Mouse (Mus musculus): ENCODE data around the gene Acan. TPM values are rescaled to one million over a fixed set of nuclear protein-coding genes. Genes with fewer than 3 reads are reported as not detected.

Gene Acan
- polyA plus RNA-seq (2014; fragmentation: Nextera tagmentation; extraction: Ambion mirVana) = 0.36 and 1.1 TPM in 2 replicates

DNA sequence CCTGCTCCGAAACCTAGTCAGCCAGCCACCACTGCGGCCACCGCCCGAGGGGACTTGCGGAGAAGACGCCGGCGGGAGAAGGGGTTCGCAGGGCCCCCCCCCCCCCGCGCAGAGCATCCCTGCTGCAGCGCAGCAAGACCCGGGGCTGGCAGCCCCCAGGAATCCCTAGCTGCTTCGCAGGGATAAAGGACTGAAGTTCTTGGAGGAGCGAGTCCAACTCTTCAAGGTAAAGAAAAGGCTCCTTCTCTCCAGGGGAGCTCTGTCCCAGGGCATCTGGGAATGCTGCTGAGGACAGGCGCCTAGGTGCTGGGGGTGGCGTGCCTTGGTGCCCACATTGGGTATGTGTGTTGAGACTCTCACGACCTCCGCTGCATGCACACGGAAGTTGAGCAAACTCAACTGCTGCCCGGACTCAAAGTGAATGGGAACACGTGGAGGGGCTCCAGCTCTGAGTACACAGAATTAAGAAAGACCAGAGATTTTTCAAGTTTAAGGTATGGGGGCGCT is at the start of gene Acan:
Gene Acan (plus strand): TSS at position 101 of the 507 bp plus-strand sequence.
- 1% methylated on average over 21 of the region's 23 CpGs for WGBS
- H3K27me3 ChIP-seq (ENCODE audit: control insufficient read depth, insufficient read depth, low read length) = peaks cover 48% of the 10 kb centered on the region
- H3K4me2 ChIP-seq (replicated peaks; ENCODE audit: low read depth, low read length) = peak within 1 kb of the TSS; percentile 89
- H3K9ac ChIP-seq (replicated peaks; ENCODE audit: low read depth, low read length) = no peak within 1 kb of the TSS; the same call in 1 of the 2 replicates
- no peak for ATAC-seq (ENCODE audit: insufficient number of reproducible peaks, insufficient read depth, low FRiP score, low read depth)
- H3K4me3 ChIP-seq (ENCODE audit: low read depth, low read length) = peak within 1 kb of the TSS; percentile 42
- H3K9me3 ChIP-seq (ENCODE audit: control insufficient read depth, low read depth, low read length) = no peaks in the 10 kb centered on the region
- H3K27ac ChIP-seq (ENCODE audit: low read length) = no peak within 1 kb of the TSS
- peaks cover 4% of the 10 kb centered on the region; the same call in 1 of the 2 replicates for H3K4me1 ChIP-seq (ENCODE audit: control insufficient read depth, insufficient read depth, low read length)
- H3K36me3 ChIP-seq (ENCODE audit: control insufficient read depth, insufficient read depth, low read length) = no peaks in the 10 kb centered on the region

DNA sequence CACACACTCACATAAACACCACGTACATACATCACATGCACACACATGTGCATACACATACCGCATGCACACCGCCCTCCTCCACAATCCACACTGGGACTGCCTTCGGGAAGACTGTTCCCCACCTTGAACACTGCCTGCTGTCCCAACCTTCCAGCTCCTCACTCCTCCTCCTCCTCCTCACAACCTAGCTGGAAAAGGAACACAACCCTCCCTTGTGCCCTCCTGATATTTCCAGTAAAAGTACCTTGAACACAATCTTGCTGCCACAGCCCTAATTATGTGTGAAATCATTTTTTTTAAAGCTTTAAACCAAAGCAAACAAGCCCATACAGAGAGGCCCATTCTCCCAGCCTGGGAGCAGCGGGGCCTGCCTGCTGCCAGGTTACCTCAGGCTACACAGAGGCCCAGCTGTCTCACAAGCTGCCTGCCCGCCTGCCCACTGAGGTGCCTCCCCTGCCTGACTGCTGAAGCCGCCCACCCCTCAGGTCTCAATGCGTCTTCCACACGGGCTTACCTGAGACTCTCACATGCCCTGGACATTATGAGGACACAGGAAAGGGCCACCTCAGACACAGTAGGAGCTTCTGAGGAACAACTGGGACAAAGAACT is 31.9 kb upstream of the Acan start:
- Histone ChIP-seq H3K36me3 (ENCODE audit: control insufficient read depth, insufficient read depth, low read length) (no peaks in the 10 kb centered on the region), H3K4me3 (ENCODE audit: low read depth, low read length) (no peak overlapping the region), H3K27me3 (ENCODE audit: control insufficient read depth, insufficient read depth, low read length) (no peaks in the 10 kb centered on the region), H3K27ac (ENCODE audit: low read length) (no peak overlapping the region; the same call in 1 of the 2 replicates), H3K9ac (replicated peaks; ENCODE audit: low read depth, low read length) (no peak overlapping the region), H3K9me3 (ENCODE audit: control insufficient read depth, low read depth, low read length) (no peaks in the 10 kb centered on the region), H3K4me1 (ENCODE audit: control insufficient read depth, insufficient read depth, low read length) (no peaks in the 10 kb centered on the region), H3K4me2 (replicated peaks; ENCODE audit: low read depth, low read length) (no peak overlapping the region)
- ATAC-seq (ENCODE audit: insufficient number of reproducible peaks, insufficient read depth, low FRiP score, low read depth) = peak; percentile 46; the same call in 1 of the 2 replicates
- WGBS = 63% methylated on average over 9 of the region's 9 CpGs

DNA sequence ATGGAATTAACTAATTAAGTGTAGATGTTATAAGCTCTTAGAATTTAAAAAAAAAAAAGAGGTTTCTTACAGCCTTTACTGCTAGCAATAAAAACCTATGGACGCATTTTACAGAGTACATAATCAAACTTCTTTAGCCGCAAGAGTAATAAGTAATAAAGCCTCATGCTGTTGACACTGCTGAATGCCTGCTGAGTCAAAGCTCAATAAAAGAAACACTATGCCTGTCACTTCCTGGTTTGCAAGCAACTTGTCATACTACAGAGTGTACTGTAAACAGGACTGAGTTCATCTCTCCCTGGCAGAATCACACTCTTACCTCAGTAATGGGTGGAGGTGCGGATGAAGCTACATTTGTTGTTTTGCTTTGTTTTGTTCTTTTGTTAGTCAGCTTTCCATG is 24.1 kb upstream of the Acan start:
- ATAC-seq (ENCODE audit: insufficient number of reproducible peaks, insufficient read depth, low FRiP score, low read depth) = no peak
- Histone ChIP-seq H3K4me1 (ENCODE audit: control insufficient read depth, insufficient read depth, low read length) (no peaks in the 10 kb centered on the region), H3K27ac (ENCODE audit: low read length) (no peak overlapping the region), H3K4me3 (ENCODE audit: low read depth, low read length) (no peak overlapping the region), H3K9me3 (ENCODE audit: control insufficient read depth, low read depth, low read length) (no peaks in the 10 kb centered on the region), H3K4me2 (replicated peaks; ENCODE audit: low read depth, low read length) (no peak overlapping the region), H3K27me3 (ENCODE audit: control insufficient read depth, insufficient read depth, low read length) (no peaks in the 10 kb centered on the region), H3K9ac (replicated peaks; ENCODE audit: low read depth, low read length) (no peak overlapping the region), H3K36me3 (ENCODE audit: control insufficient read depth, insufficient read depth, low read length) (no peaks in the 10 kb centered on the region)
- 92% methylated on average over 3 of the region's 3 CpGs for WGBS

DNA sequence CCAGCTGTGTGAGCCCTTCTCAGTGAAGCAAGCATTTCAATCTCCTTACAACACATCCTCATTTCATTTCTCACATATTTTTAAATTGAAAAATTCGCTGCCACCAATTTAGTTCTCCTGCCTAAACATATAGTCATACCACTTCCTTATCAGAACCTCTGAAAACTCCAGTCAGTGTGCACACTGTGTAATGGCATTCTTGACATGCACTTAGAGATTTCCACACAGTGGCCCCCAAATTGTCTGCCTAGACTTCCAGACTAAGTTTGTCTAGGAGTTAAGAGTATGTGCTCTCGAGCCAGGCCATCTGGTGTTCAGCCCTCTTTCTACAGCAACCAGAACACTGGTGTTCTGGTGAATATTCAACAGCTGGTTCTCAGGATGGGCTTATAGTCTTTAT is 19.5 kb upstream of the Acan start:
- 57% methylated on average over 2 of the region's 2 CpGs for WGBS
- Histone ChIP-seq H3K4me2 (replicated peaks; ENCODE audit: low read depth, low read length) (no peak overlapping the region), H3K9ac (replicated peaks; ENCODE audit: low read depth, low read length) (no peak overlapping the region), H3K4me1 (ENCODE audit: control insufficient read depth, insufficient read depth, low read length) (no peaks in the 10 kb centered on the region), H3K27ac (ENCODE audit: low read length) (no peak overlapping the region), H3K9me3 (ENCODE audit: control insufficient read depth, low read depth, low read length) (no peaks in the 10 kb centered on the region), H3K36me3 (ENCODE audit: control insufficient read depth, insufficient read depth, low read length) (no peaks in the 10 kb centered on the region), H3K27me3 (ENCODE audit: control insufficient read depth, insufficient read depth, low read length) (no peaks in the 10 kb centered on the region), H3K4me3 (ENCODE audit: low read depth, low read length) (no peak overlapping the region)
- no peak for ATAC-seq (ENCODE audit: insufficient number of reproducible peaks, insufficient read depth, low FRiP score, low read depth)

DNA sequence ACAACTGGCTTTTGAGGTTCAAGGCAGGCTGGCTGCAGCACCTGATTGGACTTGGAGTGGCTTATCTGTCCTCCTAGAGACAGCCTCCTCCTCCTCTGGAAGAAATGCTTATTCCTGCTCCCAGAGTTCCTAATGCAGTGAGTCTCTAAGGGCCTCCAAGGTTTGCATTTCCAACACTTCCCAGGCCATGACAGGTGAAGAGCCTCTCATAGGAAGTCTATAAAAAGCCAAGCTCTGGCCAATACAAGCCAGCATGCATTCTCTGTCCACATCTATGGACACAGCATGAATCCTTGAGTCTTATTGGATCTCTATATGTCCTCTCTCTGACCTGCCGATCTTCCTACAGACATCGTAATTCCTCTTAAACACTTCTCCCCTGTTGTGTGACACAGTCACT is 18.8 kb upstream of the Acan start:
- no peak overlapping the region for H3K4me2 ChIP-seq (replicated peaks; ENCODE audit: low read depth, low read length)
- H3K4me1 ChIP-seq (ENCODE audit: control insufficient read depth, insufficient read depth, low read length) = no peaks in the 10 kb centered on the region
- no peaks in the 10 kb centered on the region for H3K9me3 ChIP-seq (ENCODE audit: control insufficient read depth, low read depth, low read length)
- H3K27me3 ChIP-seq (ENCODE audit: control insufficient read depth, insufficient read depth, low read length) = no peaks in the 10 kb centered on the region
- no peaks in the 10 kb centered on the region for H3K36me3 ChIP-seq (ENCODE audit: control insufficient read depth, insufficient read depth, low read length)
- H3K4me3 ChIP-seq (ENCODE audit: low read depth, low read length) = no peak overlapping the region
- H3K9ac ChIP-seq (replicated peaks; ENCODE audit: low read depth, low read length) = no peak overlapping the region
- 93% methylated on average over 2 of the region's 2 CpGs for WGBS
- no peak for ATAC-seq (ENCODE audit: insufficient number of reproducible peaks, insufficient read depth, low FRiP score, low read depth)
- no peak overlapping the region for H3K27ac ChIP-seq (ENCODE audit: low read length)

DNA sequence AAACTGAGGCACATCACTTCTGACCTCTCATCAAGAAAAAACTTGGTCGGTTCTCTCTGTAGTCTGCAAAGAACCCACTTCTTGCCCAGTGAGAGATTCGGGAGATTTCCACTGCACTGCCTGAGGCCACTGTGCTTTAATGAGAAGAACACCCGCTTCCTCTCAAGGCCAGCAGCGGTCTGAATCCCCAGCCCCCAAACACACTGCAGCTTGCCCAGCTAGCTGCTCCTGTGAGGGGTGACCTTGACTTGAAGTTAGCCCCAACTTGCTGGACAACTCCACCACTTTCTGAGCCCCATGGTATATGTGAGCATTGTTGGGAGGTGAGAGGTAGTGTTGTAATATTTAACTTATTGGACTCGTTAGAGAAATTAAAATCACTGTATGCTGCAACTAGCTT is 1.2 kb upstream of the Acan start:
- no peaks in the 10 kb centered on the region for H3K36me3 ChIP-seq (ENCODE audit: control insufficient read depth, insufficient read depth, low read length)
- H3K4me2 ChIP-seq (replicated peaks; ENCODE audit: low read depth, low read length) = peak overlapping the region; percentile 89; the same call in 1 of the 2 replicates
- peaks cover 4% of the 10 kb centered on the region; the same call in 1 of the 2 replicates for H3K4me1 ChIP-seq (ENCODE audit: control insufficient read depth, insufficient read depth, low read length)
- H3K27ac ChIP-seq (ENCODE audit: low read length) = no peak overlapping the region
- no peak for ATAC-seq (ENCODE audit: insufficient number of reproducible peaks, insufficient read depth, low FRiP score, low read depth)
- H3K4me3 ChIP-seq (ENCODE audit: low read depth, low read length) = no peak overlapping the region
- H3K9ac ChIP-seq (replicated peaks; ENCODE audit: low read depth, low read length) = no peak overlapping the region
- no peaks in the 10 kb centered on the region for H3K9me3 ChIP-seq (ENCODE audit: control insufficient read depth, low read depth, low read length)
- WGBS = 20% methylated on average over 5 of the region's 5 CpGs
- H3K27me3 ChIP-seq (ENCODE audit: control insufficient read depth, insufficient read depth, low read length) = peaks cover 48% of the 10 kb centered on the region

DNA sequence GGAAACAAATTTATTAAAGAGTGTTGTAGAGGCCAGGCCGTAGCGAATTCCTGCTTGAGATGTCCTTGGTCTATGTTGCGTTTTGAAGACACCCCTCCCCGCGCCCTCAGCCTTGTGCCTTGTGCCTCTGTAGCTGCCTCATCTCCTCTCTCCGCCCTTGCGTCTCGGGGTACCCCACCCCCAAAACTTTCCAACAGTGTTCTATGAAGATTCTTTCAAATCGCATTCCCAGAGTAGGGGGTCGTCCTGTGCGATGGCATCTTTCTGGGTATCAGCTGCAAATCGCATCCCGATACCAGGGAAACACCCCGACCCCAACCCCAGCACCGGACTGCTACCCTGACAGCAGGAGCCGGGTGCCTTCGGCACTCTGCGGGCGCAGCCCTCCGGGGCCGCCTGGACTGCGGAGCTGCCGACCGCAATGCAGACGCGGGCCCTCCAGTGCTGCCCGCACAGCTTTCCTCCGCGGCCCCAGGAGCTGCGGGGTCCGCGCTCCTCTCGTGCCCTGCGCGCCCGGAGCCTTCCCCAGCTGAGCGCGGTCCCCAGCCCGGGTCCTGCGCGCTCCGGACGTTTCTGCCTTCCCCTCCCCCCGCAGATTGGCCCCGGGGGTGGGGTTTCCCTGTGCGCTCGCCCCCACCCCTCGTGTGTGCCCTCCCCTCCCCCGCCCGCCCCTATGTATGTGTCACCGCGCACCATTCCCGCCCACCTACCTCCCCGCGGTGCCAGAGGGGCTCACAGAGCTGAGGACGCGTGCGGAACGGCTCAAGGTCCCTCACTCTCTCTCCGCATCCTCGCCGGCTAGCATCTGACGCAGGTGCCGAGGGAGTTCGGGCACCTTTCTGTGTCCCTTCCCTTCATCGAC is 531 bp upstream of the Acan start:
- no peaks in the 10 kb centered on the region for H3K9me3 ChIP-seq (ENCODE audit: control insufficient read depth, low read depth, low read length)
- ATAC-seq (ENCODE audit: insufficient number of reproducible peaks, insufficient read depth, low FRiP score, low read depth) = peak; percentile 69; the same call in 1 of the 2 replicates
- no peaks in the 10 kb centered on the region for H3K36me3 ChIP-seq (ENCODE audit: control insufficient read depth, insufficient read depth, low read length)
- WGBS = 1% methylated on average over 60 of the region's 66 CpGs
- H3K4me3 ChIP-seq (ENCODE audit: low read depth, low read length) = peak overlapping the region; percentile 42
- H3K27ac ChIP-seq (ENCODE audit: low read length) = no peak overlapping the region
- peak overlapping the region; percentile 89 for H3K4me2 ChIP-seq (replicated peaks; ENCODE audit: low read depth, low read length)
- no peak overlapping the region; the same call in 1 of the 2 replicates for H3K9ac ChIP-seq (replicated peaks; ENCODE audit: low read depth, low read length)
- peaks cover 4% of the 10 kb centered on the region; the same call in 1 of the 2 replicates for H3K4me1 ChIP-seq (ENCODE audit: control insufficient read depth, insufficient read depth, low read length)
- peaks cover 48% of the 10 kb centered on the region for H3K27me3 ChIP-seq (ENCODE audit: control insufficient read depth, insufficient read depth, low read length)

DNA sequence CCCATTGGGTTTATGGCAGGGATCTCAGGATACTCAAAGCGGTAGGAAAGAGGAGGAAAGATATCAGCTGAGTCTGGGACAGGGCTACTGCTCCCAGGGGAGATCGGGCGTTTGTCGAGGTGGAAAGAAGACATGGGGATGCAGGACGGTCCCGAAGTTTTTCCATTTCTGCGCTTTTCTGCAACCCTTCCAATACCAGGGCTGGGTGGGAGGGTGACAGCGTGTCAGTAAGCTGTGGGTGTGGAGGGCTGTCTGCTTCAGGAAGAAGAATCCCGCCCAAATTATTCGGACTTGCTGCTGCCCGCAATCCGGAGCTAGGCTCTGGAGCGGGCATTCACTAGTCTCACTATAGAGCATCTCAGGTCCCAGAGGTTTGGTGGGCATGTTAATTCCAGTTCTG is 828 bp downstream of the Acan start:
- Histone ChIP-seq H3K4me1 (ENCODE audit: control insufficient read depth, insufficient read depth, low read length) (peaks cover 4% of the 10 kb centered on the region; the same call in 1 of the 2 replicates), H3K9me3 (ENCODE audit: control insufficient read depth, low read depth, low read length) (no peaks in the 10 kb centered on the region), H3K4me2 (replicated peaks; ENCODE audit: low read depth, low read length) (peak overlapping the region; percentile 89; the same call in 1 of the 2 replicates), H3K27me3 (ENCODE audit: control insufficient read depth, insufficient read depth, low read length) (peaks cover 48% of the 10 kb centered on the region), H3K4me3 (ENCODE audit: low read depth, low read length) (peak overlapping the region; percentile 42; the same call in 1 of the 2 replicates), H3K36me3 (ENCODE audit: control insufficient read depth, insufficient read depth, low read length) (no peaks in the 10 kb centered on the region), H3K27ac (ENCODE audit: low read length) (no peak overlapping the region), H3K9ac (replicated peaks; ENCODE audit: low read depth, low read length) (no peak overlapping the region)
- no peak for ATAC-seq (ENCODE audit: insufficient number of reproducible peaks, insufficient read depth, low FRiP score, low read depth)
- WGBS = 12% methylated on average over 13 of the region's 13 CpGs

All from stomach, embryonic 14.5 days (tissue).